Mouse (Mus musculus) mesoderm, embryonic 11.5 days (tissue): ENCODE measurements at regions not wholly inside any gene's neighbourhood (a gene's known extent, or its start where the extent isn't known, plus 50 kb on each side); places are given as distances from the start of the nearest gene placed in this dataset.

ENCODE experiments used
- DNase-seq: peaks from one replicate; pipeline ENCODE4 v3.0.0-alpha.2; 2012; ENCODE audit warnings: low read depth, low spot score

DNA sequence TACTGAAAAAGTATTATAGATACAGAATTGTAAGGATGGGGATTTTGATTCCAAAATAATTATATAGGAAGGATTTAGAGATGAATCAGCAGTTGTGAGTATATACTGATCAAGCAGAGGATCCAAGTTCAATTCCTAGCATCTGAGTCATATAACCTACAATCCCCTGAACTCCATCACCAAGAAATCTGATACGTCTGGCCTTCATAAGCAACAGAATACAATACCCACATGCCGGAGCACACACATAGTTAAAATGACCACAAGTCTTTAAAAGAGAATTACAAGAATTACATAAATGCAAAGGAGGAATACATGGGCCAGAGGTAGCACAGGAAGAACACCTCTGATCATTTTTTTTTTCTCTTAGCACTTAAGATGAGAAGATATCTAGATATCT is 847.7 kb downstream of the D3Ertd751e start:
- DNase-seq: no peak

DNA sequence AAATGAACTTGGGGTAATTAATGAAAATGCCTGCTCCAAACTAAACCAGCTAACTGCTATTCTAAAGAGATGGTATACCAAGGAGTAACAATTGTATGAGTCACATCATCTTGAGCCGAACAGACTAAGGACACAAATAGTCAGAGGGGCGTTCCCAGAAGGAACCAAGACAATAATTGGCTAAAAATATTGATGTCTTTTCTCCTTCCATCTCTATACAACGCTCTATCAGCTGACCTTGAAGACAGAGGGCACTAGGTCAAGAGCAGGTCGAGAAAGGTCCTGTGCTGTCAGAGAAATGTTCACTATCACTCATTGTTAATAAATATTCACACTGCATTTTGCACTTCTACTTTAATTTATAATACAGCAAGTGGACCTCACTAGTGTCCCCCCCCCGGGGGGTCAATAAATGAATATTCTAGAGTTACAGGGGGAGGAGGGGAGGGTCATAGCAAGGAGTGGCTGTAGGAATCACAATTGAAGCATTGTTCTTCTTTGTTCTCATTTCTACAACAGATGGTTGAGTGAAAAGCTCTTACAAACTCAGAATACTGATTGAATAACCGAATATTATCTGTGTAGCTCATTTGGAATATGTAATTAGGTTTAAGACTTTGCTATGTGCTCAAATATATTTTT is 851.5 kb downstream of the D3Ertd751e start:
- DNase-seq: peak; percentile 24

DNA sequence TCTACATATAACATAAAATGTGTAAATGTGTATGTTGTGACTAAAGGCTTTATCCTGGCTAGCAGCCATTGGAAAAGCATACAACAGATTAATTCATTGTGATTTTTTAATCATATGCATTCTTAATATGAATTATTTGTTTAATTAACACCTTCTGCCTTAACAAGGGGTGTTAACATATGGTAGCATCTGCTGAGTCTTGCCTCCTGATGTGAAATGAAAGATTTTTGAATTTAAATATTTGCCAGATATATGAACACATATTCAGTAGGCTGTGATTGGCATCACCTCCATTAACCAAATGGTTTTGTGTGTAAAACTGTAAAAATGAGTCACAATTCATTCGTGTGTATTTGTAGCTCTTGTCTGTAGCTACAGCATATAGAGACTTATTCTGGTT is 854.3 kb downstream of the D3Ertd751e start:
- DNase-seq: no peak
